Mouse (Mus musculus) retina, embryonic 14.5 days (tissue): ENCODE measurements around the gene Hspa12a.
A peak's percentile ranks its signal among the peaks of the same experiment; 100 is the strongest.

Experiments used
- DNase-seq: peaks from one replicate; pipeline ENCODE4 v3.0.0-alpha.2; 2015; ENCODE audit warnings: low spot score

Gene Hspa12a

GRCm38 (mm10) chr19:58942841-58943828 lies at the start of gene Hspa12a, which contains the start of gene Eno4:
Gene Hspa12a, minus strand, starts transcription at chr19:58943654.
Gene Eno4, plus strand, starts transcription at chr19:58943425.
- DNase-seq = peak; percentile 98

GRCm38 (mm10) chr19:58981571-58981970 lies 38.1 kb upstream of the Hspa12a start:
- DNase-seq = peak; percentile 62

GRCm38 (mm10) chr19:58980056-58980440 lies 36.6 kb upstream of the Hspa12a start:
- DNase-seq = no peak

GRCm38 (mm10) chr19:58979436-58980055 lies 36.1 kb upstream of the Hspa12a start:
- peak; percentile 61 for DNase-seq

- peak; percentile 53 for DNase-seq
These were observed 35.1 kb upstream of the Hspa12a start for GRCm38 (mm10) chr19:58978401-58979171.

GRCm38 (mm10) chr19:58975216-58975863 lies 31.9 kb upstream of the Hspa12a start:
- DNase-seq = no peak

- no peak for DNase-seq
These were observed 30.7 kb upstream of the Hspa12a start for GRCm38 (mm10) chr19:58974126-58974525.

GRCm38 (mm10) chr19:58970826-58971225 lies 27.4 kb upstream of the Hspa12a start:
- DNase-seq = no peak

GRCm38 (mm10) chr19:58968731-58969506 lies 25.5 kb upstream of the Hspa12a start:
- peak; percentile 34 for DNase-seq

GRCm38 (mm10) chr19:58963011-58963410 lies 19.6 kb upstream of the Hspa12a start:
- no peak for DNase-seq

GRCm38 (mm10) chr19:58954779-58955178 lies 11.3 kb upstream of the Hspa12a start:
- DNase-seq = no peak

GRCm38 (mm10) chr19:58952236-58952635 lies 8.8 kb upstream of the Hspa12a start:
- no peak for DNase-seq

- no peak for DNase-seq
These were observed 8.1 kb upstream of the Hspa12a start for GRCm38 (mm10) chr19:58951521-58951920.

GRCm38 (mm10) chr19:58945959-58946358 lies 2.5 kb upstream of the Hspa12a start:
- DNase-seq = no peak

- DNase-seq = peak; percentile 35
These were observed 10.4 kb downstream of the Hspa12a start for GRCm38 (mm10) chr19:58933062-58933461.

- DNase-seq = peak; percentile 77
These were observed 12.2 kb downstream of the Hspa12a start for GRCm38 (mm10) chr19:58931081-58931800.

GRCm38 (mm10) chr19:58919148-58919547 lies 24.3 kb downstream of the Hspa12a start:
- no peak for DNase-seq

GRCm38 (mm10) chr19:58918597-58918996 lies 24.9 kb downstream of the Hspa12a start:
- peak; percentile 61 for DNase-seq

GRCm38 (mm10) chr19:58913301-58913700 lies 30.2 kb downstream of the Hspa12a start:
- DNase-seq = no peak

GRCm38 (mm10) chr19:58911386-58911785 lies 32.1 kb downstream of the Hspa12a start:
- DNase-seq = peak; percentile 93
